Mouse (Mus musculus): Measurements from ENCODE around the gene Mipep.

The Mipep gene

DNA sequence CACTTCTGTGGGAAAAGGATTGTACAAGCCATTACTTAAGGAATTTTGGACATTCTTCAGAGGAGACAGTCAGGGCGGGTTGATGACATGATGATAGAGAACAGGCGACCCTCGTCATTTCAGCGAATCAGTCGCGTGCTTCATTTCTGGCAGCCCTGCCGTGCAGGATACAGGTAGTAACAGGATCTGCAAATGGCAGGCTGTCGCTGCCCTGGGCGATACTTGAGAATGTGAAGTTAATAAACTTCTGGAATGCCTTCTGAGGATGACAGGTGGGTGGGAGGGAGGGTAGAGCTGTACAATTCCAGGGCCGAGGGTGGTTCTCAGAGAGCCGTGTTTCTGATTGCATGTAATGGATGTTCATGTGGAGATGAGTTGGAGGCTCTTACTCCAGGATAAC, 82.0 kb downstream of the Mipep start:
- no peak for DNase-seq (ENCODE audit: low read depth)

DNA sequence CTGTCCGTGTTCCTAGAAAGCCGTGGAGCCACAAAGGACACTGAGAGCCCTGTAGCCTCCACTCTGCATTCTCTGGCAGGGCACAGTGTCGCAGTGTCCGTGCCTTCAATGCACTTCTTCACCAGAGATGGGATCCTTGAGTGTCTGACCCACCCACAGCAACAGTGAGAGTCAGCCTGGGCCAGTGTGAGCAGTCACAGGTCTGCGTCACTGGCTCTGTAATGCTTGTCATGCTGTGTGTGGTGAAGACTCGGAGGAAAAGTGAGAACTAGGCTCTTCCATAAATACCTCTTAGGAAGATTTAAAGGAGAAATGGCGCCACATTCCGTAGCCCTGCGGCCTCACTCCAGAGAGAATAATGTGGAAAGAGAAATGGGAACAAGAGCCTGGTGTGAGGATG, 84.0 kb downstream of the Mipep start:
- no peak for DNase-seq (ENCODE audit: low read depth)

DNA sequence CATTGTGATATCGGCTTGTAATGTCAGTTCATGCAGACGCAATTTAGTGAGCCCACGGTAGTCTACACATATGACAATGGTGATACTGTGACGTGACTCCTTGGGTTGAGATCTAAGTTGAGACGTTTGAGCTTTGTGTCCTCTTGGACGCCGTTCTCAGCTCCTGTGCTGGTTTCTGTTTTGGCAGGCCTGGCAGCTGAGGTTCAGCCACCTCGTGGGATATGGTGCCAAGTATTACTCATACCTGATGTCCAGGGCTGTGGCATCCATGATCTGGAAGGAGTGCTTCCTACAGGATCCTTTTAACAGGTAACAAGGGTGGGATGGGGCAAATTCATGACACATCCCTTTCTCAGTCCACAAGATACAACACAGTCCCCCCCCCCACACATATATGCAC, 87.5 kb downstream of the Mipep start:
- DNase-seq (ENCODE audit: low read depth), result no peak

DNA sequence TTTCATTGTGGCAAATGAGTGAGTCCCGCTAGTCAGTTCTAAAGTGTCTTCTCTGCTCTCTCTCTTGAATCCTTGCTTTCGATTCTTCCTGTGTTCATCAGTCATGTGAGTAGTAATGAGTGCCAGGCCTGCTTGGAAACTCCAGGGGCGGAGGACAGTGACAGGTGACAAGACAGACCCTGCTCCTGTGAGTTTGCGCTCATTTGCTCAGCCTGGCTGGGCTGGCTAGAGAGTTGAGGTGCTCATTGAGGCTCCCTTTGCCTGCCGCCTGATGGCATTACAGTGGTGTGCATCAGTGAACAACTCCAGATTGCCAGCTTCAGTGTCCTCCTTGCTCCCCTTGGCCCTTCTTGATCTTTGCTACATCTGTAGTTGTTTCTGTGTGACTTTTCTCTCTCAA, 97.7 kb downstream of the Mipep start:
- DNase-seq (ENCODE audit: low read depth), result no peak

DNA sequence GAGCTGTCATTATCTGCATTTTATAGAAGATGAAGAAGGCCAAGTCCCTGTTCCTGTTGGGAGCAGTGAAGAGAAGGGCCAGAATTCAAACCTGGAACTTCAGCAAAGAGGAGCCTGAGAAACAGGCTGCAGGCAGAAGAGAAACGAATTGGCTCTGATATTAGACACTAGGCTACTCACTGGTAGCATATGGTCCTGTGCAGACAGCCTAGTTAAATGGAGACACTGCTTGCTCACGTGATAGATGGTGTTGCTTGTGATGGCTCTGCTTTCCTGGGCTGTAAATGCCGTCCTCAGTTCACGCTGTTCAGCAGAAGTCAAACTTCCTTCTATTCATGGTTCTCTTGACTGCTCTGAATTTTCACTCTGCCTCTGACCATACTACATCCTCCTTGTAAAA, 98.3 kb downstream of the Mipep start:
- DNase-seq (ENCODE audit: low read depth), result no peak

DNA sequence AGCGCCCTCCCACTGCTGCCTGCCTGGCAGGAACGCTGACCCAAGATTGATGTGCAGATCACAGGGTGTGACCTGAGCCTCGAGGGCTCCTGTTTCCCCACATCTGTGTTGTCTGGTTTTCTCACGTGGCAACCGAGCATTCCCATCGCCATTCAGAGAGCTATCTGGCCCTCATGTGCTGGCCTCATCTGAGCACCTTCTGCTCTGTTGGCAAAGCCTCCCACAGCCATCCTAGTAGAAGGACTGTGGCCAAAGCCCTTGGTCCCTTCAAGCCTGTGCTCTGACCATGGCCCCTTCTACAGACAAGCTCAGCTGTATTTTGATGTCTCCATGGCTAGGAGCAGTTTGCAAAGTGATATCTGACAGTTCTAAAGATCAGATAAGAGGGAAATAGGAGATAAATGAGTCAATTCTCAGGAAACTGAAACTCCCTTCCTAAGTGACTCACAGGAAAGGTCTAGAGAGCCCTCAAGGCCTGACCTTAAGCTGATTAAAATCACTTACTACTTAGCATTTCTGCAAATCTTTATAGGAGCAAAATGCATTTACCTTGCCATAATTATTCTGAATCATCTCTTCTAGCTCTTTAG, 101.1 kb downstream of the Mipep start:
- no peak for DNase-seq (ENCODE audit: low read depth)

DNA sequence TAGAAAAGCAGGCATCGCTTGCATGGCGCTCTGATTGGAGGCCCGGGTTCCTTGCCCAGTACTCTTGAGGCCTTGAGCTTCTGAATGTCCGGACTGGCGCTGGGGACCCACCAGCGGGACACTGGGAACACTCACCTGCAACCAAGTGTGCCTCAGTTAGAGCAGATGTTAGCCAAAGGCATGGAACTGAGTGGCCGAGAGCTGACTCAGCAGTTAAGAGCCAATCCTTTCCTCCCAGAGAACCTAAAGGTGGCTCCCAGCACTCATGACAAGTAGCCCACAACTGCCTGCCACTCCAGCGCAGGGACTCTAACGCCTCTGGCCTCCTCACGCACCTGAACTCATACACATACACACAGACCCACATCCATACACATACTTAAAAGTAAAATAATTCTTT, 109.5 kb downstream of the Mipep start:
- DNase-seq (ENCODE audit: low read depth), result no peak

DNA sequence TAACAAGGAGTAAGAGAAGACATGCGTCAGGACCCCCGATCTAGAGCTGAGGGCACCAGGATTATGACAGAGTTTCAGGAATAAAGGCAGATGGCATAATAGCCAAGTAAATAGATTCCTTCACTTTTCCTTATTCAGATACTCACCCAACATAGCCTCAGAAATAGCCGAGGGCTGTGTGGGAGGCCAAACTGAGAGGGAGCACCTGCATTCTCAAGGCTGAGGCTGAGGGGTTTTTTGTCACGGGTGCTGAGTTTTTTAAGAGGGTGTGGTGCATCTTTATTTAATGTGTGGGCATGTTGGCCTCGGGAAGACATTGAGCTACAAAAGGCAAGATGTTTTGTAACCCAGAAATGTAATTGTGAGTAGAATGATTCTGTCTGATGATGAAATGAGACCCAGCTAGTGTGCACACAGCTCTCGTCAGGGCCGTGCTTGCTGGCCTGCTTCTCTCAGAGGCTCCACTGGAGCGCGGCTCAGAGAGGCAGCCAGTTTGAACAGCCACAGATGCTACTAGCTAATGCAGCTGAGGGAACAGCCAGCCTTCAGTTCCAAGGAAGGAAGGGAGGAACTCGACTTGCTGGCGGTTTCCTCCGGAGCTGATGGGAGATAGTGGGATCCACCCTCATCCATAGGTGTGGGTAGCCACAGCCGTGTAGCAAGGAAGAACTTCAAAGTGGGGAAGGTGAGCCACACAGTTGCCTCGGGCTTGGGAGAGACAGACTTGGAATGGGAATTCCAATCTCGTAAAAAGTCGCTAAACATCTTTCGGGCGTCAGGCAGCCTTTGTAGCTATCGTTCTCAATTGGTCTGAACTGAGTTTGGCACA, 111.0 kb downstream of the Mipep start:
- DNase-seq (ENCODE audit: low read depth), result no peak

DNA sequence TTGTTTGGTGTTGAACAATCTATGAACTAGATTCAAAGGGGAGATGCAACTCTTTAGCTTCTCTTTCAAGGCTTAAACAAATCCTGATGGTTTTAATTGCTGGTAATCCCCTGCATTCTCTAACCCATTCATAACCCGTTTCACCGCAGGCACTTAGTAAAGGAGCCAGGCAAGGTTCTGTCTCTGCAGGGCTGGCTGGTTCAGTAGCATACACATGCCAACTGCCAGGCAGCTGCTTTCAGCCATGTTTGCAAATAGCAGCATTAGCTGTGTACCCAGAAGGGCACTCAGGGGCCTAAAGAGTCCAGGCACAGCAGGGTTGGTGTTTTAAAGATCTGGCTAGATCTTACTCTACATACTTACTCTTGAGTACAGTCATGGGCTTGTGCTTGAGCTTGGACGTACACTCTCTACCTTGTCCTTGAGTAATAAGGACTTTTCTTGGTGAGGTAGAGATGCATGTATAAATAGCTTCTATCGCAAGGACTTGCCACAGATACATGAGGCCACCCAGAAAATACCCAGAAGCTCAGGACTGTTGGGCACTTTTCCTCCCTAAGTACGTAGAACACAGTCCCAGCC, 113.8 kb downstream of the Mipep start:
- DNase-seq (ENCODE audit: low read depth), result no peak

DNA sequence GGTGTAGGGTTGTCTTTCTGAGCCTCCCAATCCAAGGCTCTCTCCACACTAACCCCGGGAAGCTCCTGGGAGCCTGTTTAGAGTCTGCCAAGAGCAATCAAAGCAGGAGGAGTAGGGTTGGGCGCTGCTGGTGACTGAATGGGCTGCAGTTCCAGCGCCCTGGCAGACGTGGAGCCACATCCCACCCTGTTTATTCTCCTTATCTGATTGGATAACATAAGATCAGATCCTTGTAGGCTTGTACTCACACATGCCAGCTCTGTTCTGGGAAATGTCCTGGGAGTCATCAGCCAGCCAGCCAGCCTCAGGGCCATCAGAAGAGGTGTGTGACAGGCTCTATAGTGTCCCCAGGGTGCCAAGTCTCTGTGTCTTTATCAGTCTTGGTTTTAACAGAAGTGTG, 120.1 kb downstream of the Mipep start:
- DNase-seq (ENCODE audit: low read depth), result no peak

DNA sequence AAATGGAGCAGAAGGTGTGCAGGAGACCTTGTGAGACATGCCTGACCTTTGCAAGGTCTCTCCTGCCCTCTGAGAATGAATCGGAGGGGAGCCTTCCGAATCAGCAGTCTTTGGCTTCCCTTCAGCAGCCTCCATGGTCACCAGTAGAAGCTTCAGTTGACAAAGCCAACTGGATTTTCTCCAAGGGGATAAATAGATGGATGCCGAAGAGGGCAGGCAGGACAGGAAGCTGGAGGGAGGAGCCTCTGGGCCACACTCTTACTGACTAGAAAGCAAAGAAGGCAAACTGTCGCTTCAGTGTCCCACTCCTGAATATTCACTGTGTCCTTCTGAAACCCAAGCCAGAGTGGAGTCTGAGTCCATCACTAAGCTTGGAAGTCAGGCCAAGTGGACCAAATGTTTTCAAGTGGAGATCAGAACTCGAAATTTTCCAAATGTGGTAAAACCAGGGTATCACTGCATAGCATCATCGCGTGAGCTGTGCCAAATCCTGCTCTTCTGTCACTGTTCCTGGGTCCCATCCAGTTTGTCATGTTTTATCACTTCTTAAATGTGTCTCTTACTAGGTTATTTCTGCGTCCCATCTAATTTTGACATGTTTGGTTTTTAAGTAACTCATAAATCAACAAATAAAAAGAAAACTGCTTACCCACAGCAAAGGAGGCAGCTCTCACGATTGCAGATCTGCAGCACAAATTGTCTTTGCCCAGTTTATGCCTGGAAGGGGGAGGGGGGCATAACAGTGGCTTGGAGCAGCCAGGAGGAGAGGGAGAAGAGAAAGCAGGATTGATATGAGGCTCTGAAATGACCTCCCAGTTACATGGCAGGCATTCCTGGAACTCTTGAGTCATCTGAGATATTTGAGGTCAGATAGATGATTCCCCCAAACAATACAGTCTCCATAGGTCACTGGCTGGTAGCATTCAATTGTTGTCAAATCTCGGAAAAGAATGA, 122.3 kb downstream of the Mipep start:
- no peak for DNase-seq (ENCODE audit: low read depth)

DNA sequence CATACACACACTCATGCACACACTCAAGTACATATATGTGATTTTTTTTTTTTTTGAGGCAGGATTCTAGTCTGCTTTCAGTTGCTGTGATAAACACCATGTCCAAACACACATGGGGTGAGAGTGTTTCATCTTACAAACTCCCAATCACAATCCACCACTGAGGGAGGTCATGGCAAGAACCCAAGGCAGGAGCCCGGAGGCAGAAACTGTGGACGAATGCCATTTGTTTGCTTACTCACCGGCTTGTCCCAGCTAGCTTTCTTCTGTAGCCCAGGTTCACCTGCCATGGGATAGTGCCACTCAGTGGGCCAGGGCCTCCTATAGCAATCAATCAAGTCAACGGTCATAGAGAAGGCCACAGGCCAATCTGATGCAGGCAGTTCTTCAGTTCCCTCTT, 125.0 kb downstream of the Mipep start:
- DNase-seq (ENCODE audit: low read depth), result no peak

DNA sequence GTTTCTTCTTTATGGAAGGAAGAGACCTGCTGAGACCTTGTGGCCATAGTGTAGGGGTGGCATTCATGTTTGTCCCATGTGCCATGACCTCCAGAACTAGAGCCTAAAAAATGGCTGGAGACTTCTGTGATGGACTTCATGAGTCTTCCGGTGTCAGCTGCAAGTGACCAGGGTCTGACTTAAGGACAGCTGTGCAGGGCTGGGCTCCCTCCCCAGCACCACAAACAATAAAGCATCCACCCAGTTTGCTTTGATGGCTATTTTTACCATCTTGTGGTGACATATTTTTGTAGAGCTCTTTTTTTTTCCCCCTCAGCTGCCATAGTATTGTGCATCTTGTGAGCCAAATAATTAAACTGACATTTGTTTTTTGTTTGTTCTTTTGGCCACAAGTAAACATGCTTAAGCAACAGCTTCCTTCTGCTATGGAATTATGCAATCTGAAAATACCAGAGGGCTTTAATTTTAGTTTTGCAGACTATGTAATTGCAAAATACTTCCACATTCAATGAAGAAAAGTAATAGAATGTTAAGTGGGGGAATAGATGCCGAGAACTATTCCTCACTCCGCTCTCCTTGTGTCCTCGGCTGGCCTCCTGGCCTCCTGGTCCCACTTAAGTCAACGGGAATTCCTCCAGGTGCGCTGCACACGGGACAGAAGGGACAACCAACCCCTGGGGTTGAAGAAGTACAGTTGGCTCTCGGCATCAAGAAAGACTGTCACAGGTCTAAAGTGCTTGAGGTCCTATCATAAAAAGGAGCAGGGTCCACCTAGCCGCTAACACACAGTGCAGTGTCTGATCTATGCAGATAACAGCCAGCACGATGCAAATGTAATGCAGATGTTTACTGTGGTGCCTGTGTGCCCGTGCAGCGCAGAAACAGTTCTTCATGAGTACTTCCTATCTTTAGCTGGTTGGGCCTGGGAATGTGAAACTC, 126.4 kb downstream of the Mipep start:
- DNase-seq (ENCODE audit: low read depth), result no peak

DNA sequence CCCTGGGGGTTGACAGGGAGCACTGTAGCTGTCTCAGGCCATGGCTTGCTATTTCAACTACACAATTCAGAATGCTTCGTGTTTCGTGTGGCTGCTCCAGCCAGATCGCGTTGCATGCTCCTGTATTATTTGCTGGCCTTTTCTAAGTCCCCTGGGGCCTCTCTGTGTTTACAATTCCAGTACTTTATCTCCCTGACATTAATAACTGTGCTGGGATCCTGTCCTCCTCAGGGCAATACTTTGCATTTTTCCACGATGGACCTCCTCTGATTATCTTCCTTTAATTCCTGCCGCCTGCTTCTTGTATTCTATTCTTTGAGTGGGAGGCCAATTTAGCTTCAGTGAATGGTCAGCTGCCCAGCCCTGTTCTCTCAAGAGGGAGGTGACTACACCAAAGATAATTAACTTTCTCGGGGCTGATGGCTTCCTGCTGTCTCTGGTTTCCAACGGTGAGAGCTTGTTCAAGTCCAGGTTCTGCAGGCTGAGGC, 128.7 kb downstream of the Mipep start:
- no peak for DNase-seq (ENCODE audit: low read depth)

DNA sequence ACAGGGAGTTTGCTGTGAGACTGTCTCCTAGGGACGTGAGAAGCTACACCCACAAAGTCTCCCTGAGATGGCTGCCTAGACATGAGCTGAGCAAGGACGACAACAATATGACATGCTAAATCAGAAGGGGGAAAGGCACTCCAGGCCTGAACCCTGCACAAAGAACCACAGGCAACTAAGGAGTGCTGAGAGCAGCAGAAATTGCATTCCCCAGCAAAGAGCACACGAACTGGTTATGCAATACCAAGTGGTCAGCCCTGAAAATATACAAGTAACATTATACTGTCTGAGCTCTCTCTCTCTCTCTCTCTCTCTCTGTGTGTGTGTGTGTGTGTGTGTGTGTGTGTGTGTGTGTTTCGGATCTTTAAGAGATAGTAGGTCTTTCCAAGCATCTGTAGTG, 132.3 kb downstream of the Mipep start:
- no peak for DNase-seq (ENCODE audit: low read depth)

DNA sequence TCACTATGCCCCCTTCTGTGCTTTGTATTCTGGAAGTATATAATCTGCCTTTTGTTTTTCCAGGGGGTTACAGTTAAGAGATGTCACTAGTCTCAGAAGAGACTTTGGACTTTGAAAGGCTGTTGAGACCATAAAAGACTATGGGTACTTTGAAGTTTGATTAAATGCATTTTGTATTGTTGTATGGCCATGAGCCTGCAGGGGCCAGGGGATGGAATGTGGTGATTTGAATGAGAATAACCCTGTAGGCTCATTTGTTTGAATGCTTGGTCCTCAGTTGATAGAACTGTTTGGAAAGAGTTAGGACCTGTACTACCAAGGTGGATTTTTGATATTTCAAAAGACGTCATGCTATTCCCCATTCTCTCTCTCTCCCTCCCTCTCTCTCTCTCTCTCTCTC, 141.6 kb downstream of the Mipep start:
- no peak for DNase-seq (ENCODE audit: low read depth)

DNA sequence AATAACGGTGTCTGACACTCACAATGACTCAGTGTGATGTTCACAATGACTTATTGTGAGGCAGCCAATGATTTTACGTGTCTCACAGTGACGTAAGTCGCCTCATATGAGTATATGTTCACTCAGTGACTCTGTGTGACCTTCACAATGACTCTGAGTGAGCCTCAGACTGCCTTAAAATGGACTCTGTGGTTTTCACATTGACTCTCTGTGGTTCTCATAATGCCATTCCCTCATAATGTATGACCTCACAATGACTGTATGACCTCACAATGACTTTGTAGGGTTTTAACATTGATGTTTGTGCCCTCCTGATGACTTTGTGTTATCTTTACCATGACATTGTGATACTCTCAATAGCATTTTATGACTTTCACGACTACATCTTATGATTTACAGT, 151.3 kb downstream of the Mipep start:
- no peak for DNase-seq (ENCODE audit: low read depth)

DNA sequence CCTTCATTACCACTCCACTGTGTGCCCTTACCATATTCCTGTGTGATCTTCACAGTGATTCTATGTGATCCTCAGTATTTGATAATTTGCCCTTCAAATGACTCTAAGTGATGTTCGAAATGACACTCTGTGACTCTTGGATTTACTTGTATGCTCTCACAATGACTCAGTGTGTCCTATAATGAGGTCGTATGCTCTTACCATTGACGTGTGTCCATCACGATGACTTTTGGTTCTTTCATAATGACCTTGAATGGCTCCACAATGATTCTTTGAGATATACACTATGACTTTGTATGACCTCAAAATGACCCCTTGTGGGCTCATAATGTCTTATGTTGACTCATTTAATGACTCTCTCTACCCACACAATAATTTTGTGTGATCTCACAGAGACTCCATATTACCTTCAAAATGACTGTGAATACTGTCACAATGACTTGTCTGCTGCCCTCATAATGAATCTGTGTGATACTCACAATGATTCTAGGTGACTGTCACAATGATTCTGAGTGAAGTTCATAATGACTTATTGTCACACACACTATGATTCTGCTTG, 153.2 kb downstream of the Mipep start:
- no peak for DNase-seq (ENCODE audit: low read depth)

Data from c-Kit-positive CD71-negative TER-119-negative erythroid progenitor cells, embryonic 14.5 days (primary cell).